Mouse (Mus musculus) megakaryocyte, embryonic 14.5 days (primary cell): ENCODE results near the gene Rab3b.

ENCODE experiments used
- FLI1 ChIP-seq: IDR thresholded peaks from 2 replicates; pipeline ENCODE4 v1.6.1; 2012; ENCODE audit warnings: low read length, inconsistent platforms, mixed read lengths
- GATA1 ChIP-seq: IDR thresholded peaks from 3 replicates; pipeline ENCODE4 v1.6.1; 2012; ENCODE audit warnings: mixed read lengths, low read length, inconsistent platforms, borderline replicate concordance

GRCm38 (mm10) chr4:108990571-108990970 is 111.7 kb downstream of the Rab3b start:
- TF ChIP-seq GATA1 (no peak), FLI1 (no peak)
